Mouse (Mus musculus) gastrocnemius, postnatal 36 days (tissue): ENCODE measurements around the gene Chrna3. TPM values are rescaled to one million over a fixed set of nuclear protein-coding genes. Genes with fewer than 3 reads are reported as not detected.

Source experiments
- DNase-seq, 2 experiments: peaks; one replicate each; pipeline ENCODE4 v3.0.0; 2022
- intact Hi-C: fragments of 180-260 bp; cut with DNase I; formaldehyde crosslinking; loops from one replicate; pipeline ENCODE4 v1.15.1; 2025
- long read RNA-seq, 2 experiments: library from polyadenylated mRNA; stranded (forward); transcript quantifications; one replicate each; pipeline ENCODE4 v2.0.0; 2021
- total RNA-seq, 2 experiments: library from RNA; stranded (reverse); gene quantifications; 2 replicates each; pipeline ENCODE4 v1.2.3; 2021

Gene Chrna3
- not detected for total RNA-seq
- long read RNA-seq, experiment 1 = 0 reads
- long read RNA-seq, experiment 2 = 0 reads

DNA sequence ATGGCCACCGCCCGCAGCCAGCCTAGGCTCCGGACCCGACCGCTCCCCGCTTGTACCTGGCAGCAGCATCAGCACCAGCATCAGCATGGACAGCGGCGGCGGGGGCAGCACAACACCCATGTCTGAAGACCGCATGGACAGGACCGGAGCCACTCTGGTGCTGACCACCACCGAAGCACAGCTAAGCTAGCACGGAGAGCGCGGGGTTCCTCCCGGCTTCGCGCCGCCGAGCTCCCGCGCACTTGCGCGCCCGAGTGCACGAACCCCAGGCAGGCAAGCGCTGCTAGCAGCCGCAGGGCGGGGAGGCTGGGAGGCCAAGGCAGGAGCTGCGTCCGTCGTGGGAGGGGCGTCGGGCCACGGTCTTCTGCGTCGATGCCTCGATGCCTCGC is at the start of gene Chrna3:
Chrna3 (minus strand) TSS at position 288 of the 389 bp plus-strand sequence.
- intact Hi-C loops = no loop called here
- DNase-seq = no peak

DNA sequence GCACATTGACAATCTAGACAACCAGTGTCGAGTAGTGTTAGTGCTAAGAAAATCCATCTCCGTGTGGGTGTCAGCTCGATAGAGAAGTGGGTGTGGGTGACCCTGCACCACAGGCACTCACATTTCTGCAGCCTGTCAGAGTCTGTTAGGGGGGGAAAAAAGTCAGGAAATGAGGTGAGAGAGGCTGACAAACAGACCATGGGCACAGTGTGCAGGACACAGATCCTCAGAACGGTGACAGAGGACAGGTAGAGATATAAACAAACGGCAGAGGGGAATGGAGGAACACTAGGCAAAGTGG is 41.6 kb upstream of the Chrna3 start:
- intact Hi-C loops = no loop called here

DNA sequence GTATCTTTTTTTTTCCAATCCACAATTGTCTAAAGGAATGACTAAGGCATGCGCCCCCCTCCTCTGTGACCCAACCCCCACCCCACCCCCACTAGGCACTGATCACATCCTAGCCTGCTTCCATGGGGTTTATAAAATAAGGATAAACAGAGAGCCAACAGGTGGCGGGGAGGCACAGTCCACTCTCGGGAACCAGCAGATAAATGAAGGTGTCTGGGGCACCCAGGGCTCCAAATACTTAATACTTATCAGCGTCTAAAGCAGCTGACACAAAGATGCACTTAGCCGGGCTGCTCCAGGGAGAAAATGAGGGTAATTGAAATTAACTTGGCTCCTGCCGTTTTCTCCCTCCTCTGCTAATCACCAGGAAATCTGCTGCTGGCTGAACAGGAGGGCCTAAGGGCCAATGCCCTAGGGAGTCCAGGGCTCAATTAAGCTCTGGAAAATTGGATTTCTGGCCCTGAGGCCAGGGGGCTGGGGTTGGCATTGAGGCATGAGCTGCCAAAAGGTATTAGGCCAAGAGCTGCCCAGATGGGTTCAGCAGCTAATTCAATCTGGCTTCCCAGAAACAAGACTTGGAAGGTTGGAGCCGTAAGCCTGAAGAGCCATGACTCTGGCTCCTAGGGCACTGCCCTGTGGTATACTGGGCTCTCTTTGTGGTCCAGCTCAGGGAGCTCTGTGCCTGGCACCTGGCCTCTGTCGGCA is 41.0 kb upstream of the Chrna3 start:
- intact Hi-C loops = no loop called here
- no peak for DNase-seq

More for the DNA sequence above, 41.6 kb upstream of the Chrna3 start:
- no peak for DNase-seq

DNA sequence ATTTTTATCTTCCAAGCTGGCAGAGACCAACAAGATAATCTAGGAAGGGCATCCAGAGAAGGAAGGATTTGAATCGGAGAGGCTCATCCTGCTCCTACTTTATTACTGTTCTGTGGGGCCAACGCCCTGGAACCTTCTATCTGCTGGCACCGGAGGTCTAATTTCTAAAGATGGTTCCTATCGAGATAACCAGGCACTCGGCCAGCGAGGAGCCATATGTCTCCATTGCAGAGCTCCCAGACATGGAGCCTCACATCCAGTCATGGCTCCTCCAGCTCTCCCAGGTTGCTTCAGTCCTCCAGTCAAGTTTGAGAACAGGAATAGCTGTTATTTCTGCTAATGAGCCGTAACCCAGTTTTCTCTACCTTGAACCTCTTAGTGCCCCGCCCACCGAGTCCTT is 38.9 kb upstream of the Chrna3 start:
- DNase-seq = no peak
- intact Hi-C loops = no loop called here

DNA sequence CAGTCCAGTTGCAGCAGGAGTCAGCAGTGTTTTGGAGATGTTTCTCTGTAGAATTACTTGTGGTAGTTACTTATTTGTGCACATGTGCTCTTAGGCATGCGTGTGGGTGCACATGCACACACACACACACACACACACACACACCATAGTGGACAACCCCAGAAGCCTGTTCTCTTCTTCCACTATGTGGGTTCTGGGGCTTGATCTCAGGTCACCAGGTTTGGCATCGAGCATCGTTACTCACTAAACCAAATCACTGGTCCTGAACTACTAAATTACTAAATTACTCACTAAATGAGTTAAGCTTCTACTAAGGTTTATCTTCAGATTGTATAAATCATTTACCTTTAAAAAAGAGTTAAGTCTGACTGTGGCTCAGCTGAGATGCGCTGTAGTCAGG is 31.7 kb upstream of the Chrna3 start:
- no peak for DNase-seq
- intact Hi-C loops = no loop called here

DNA sequence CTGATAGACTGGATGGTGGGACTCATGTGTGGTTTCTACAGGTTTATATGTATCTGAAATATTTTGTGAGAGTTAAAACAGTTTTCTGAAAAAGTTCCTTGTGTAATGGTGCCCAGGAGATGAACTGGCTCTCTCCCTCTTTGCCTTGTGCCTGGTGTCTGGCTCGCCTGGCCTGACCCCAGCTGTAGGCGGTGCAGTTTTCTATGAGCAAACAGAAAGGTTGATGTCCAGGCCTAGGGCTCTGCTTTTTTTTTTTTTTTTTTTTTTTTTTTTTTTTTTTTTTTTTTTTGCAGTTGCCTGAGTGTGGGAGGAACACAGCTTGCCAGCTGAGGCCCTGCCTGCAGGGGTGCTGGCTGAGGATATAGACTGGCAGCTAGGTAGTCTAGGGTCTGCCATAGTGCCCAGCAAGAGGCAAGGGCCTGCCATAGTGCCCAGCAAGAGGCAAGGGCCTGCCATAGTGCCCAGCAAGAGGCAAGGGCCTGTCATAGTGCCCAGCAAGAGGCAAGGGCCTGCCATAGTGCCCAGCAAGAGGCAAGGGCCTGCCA is 29.1 kb upstream of the Chrna3 start:
- intact Hi-C loops = no loop called here
- DNase-seq = no peak

DNA sequence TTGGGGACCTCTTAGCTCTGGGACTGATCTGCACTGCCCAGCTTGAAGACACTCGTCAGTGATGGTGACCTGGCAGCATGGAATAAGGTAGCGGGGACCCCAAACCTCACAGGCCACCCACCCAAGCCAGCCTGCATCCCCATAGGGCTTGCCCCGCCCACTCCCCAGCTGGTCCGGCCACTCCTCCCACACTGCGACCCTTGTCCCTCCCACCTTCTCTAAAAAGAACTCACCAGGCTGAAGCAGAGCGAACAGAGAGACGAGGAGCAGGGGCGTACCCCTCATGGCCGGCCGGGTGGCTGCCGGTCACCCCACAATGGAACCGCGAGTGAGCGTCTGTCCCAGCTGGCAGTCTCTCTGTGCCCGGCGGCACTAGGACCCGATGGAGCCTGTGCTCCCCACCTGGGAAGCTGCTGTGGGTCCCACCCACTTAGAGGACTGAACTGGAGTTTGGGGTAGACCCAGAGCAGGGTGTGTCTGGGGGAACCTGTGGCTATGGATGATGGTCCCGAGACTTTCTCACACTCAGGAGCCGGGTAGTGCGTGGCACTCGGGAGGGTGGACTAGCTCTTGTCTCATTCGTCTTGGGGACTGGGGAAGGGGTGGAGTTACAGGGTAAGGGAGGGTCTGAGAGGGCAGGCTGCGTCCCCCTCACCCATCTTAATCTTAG is 22.0 kb upstream of the Chrna3 start, which contains the start of gene Chrnb4:
Chrnb4 (minus strand) TSS at position 569 of the 670 bp plus-strand sequence.
- DNase-seq = no peak
- intact Hi-C loops = loop anchor here (5.0 kb wide), 1 partner anchor 64 kb away; no protein-coding TSS in a partner anchor

DNA sequence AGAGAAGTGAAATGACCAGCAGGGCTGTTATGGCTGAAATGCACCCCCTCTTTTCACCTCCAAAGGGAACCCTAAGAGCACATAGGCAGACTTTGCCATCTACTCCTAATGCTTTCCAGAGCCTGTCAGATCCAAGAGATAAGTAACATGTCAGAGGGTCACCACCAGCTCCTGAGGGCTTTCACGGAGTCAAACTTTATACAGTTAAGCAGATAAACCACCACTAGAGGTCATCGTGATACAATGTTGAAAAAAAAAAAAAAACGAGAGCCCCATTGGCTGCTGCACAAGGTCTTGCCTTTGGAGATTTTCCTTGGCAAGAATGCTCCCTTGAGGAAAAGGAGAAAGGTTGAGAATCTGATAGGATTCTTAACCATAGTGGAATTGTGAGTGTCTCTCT is 20.4 kb upstream of the Chrna3 start:
- intact Hi-C loops = loop anchor here (5.0 kb wide), 1 partner anchor 66 kb away; no protein-coding TSS in a partner anchor
- DNase-seq = no peak

DNA sequence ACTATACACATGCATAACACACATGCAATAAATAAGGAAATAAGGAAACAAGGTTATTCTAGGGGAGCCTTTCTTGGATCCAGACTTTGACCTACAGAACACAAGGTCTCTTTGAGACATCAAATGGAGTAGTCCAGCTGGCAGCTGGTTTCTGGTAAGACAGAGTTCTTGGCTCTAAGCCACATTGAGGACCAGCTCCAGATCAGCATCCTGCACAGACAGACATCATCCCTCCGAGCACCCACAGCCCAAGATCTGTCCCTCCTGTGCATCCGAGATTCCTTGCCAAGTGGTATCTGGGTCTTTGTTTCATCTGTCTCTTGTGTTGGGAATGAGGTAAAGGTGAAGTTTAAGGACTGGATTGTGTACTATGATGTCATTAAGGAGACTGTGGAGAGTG is 18.6 kb upstream of the Chrna3 start:
- intact Hi-C loops = loop anchor here (5.0 kb wide), 1 partner anchor 67 kb away; no protein-coding TSS in a partner anchor
- DNase-seq = no peak

DNA sequence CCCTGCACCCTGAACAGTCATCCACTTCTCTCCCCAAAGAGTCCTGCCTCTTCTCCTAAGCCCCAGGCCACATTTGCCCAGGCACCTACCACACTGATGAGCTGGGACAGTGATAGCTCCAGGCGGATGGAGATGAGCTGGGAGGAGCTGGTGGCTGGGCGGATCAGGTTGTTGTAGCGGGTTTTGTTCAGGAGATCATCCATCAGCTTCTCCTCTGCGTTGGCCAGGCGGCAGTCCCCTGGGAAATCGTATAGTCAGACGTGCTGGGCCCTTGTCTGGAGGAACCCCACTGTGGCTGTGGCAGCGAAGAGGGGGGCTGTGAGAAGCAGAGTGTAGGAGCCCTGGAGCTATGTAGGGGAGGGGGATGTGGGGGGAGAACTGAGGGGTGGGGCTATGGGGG is 17.3 kb upstream of the Chrna3 start:
- DNase-seq = no peak
- intact Hi-C loops = no loop called here

DNA sequence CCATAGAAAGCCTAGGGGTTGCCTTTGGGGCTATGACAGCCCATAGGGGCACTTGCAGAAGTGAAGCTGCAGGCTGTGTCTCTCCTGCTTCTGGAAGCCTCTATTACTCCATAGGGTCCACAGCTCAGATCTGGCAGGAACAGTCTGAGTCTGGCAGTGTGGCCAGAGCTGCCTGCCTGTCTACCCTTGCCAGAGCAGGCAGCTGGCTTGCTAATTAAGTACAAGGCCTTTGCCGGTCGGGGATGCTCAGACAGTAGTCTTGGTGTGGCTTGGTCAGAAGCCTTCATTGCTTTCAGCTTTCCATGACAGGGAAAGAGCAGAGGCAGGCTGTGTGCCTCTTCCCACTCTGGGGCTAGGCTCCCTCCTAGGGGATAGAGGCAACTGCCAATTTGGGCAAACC is 15.0 kb upstream of the Chrna3 start:
- intact Hi-C loops = no loop called here
- DNase-seq = no peak

DNA sequence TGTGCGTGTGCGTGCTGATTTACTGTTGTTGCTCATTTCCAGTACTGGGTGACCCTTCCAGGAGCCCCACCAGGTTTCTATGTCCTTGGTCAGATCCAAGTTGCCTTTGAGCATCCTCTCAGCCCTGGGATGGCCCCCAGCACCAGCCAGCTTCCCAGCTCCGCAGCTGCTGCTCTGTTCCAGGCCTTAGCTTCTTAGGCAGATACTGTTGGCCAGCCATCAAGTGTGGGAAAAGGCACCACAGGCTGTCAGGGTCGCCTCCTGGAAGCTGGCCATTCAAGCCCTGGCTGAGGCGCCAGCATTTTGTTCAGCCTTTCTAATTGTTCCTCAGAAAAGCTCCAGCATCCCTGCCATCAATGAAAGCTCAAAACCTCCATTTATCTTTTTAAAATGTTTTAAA is 13.6 kb upstream of the Chrna3 start:
- intact Hi-C loops = no loop called here
- no peak for DNase-seq

DNA sequence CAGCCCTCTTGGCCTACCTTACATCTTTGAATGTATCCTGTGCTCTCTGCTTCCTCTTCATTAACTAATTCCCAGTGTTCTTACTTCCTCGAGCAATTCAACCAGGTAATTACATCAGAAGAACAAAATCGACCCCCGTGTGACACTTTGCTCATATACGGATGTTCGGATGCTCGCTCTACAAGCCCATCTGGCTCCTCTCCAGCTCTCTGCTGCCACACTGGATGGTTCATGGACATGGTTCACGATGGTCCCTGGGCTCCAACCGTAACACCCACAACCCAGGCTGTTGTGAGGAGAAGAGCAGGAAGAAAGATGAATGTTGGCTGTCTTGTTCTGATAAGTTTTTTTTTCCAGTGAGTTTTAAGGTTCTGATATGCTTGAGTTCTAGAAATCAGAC is 12.6 kb upstream of the Chrna3 start:
- DNase-seq = no peak
- intact Hi-C loops = no loop called here

DNA sequence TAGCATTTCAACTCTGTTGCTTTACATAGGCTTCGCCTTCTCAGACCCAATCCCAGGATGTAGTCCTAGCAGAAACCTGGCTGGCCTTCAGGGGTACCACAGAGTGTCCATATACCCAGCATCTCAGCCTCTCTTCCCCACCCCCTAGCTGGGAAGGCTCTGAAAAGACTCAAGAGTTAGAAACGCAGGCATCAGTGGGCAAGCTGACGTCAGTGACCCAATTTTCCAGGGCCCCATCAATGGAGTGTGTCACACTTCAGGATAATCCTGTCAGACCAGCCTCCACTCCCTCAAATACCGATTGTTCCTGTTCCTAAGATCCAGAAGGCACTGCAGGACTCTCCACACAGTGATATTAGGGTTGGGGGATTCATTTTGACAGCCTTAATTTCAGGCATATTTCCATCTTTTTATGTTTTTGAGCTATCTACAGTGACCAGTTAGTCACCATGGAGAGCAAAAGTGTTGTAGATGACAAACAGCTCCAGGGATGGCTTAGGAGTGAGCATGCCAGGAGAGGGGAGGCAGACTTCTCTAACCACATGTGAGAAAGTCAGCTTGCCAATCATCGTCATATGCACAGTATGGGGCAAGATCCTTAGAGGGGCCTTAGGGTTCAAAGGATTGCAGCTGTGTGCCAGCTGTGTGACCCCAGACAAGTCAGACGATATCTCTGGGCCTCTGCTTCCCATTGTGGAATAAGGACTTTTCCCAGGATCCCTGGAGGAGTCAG is 5.2 kb upstream of the Chrna3 start:
- intact Hi-C loops = no loop called here
- DNase-seq = no peak

DNA sequence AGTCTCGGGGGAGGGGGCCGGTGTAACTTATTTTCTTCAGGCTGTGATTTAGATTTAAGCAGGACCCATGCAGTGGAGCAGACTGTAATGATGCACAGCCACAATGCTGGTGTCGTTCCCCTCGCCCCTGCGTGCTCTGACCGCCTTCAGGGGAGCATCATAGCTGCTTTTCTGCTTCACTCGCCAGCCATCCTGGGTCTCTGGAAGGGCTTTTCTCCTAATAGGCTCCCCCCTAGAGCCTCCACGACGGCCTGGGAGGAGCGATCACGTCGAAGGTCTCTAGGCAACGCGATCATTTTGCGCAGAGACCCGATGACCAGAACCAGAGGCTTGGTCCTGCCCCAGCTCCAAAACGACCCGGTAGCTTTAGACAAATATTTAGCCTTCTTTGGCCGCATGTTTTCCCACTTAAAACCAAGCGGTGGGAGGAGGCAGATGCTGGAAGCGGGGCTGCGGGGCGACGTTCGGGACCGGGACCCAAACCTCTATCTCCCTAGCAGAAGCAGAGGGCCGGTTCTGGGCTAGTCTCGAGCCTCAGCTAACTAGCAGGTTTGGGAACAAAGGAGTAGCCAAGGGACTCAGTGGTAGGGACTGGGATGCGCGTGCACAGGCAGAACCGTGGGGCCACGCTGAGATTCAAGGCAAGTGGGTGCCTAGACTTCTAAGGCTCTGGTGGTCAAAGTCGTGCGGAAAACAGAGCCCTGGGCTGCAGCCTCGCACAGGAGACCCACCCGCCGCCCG is 658 bp downstream of the Chrna3 start:
- intact Hi-C loops = no loop called here

DNA sequence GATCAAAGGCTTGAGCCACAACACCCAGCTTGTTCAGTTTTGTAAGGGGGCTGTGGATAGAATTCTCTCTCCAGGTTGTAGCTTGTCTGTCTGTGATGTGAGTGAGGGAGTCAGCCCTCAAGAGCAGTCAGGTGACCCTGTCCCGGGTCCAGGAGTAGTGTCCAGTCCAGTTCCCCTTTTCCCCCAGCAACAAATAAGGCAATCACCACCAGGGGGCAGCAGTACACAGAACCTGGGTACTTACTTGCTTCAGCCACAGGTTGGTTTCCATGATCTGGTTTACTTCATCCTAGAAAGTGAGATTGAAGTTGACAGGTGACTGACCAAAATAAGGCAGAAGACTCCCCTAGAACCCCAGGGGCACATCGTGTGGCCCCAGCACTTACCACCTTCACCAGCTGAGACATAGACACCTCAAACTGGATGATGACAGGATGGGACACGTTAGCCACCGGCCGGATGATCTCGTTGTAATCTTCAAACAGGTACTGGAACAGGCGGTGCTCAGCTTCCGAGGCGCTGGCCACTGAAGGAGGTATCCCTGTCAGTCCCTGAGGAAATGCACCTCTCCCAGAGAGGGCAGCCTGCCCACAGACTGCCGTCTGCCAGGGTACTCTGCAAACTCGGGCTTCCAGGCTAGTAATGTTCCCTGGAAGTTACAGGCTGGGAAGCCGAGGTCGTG is 2.3 kb downstream of the Chrna3 start:
- peak; percentile 56 to 71 for DNase-seq
- intact Hi-C loops = loop anchor here (1.0 to 5.0 kb wide), 2 partner anchors 84 to 283 kb away; no protein-coding TSS in a partner anchor

More for the DNA sequence above, 658 bp downstream of the Chrna3 start:
- DNase-seq = no peak

DNA sequence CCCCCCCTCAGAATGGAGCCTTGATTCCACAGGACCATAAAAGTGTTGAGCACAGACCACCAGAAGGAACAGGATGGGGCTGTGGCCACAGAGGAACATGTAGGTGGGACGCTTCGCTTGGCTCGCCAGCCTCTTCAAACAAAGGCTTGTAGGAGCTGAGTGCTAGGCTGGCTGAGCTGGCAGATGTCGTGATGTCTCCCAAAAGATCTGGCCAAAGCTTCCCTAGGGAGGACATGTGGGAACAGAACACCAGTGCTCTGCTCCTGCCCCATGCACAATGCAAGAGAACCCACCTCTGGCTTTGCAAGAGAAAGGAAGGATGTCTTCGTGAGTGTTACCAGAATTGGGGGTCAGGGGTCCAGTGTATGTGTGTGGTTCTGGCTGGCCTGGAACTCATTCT is 3.0 kb downstream of the Chrna3 start:
- intact Hi-C loops = loop anchor here (5.0 kb wide), 1 partner anchor 284 kb away; no protein-coding TSS in a partner anchor
- no peak for DNase-seq

DNA sequence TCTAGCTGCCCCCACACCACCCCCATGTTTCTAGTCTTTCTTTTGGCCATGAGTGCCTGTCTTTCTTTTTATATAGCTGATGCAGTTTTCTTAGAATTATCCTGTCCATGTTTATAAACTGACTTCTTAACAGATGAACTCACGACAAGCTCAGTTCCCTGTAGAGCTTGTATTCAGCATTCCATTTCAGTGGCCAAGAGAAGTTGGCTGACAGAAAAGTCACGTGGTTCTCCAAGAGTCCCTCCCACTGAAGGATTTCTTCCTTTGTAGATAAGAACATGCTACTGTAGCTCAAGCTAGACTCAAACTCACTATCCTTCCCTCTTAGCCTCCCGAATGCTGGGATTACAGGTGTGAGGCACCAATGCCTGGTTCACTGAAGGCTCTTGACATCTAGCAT is 9.4 kb downstream of the Chrna3 start:
- intact Hi-C loops = no loop called here
- no peak for DNase-seq

DNA sequence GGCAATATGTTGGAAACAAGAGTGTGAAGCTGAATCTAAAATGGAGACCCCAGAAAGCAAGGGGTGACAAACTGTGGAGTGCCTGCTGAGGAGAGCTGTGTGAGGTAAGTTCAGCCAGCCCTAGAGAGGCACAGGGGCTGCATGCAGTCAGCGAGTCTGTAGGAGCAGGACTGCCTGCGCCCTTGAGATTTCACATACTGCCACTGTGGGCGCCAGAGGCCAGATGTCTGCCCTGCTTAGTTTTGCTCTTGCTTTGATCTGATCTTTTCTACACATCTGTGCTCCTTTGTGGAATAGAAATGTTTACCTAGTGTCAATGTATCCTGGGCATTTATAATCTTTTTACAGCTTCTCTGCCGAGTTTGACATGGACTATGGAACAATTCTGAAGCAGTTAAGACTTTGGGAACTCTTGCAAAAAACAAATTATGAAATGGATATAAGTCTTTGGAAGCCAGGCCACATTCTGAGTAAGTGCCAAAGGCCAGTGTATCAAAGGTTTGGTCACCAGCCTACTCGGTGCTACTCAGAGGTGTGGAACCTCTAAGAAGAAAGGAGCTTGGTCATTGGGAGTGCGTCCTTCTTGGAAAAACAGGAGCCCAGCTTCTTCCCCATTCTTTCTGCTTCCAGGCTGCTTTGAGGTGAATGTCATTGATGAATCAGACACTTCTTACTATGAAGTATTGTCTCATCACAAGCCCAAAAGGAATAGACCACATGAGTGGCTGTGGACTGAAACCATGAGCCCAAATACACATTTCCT is 15.6 kb downstream of the Chrna3 start:
- DNase-seq = no peak
- intact Hi-C loops = no loop called here
